Mouse (Mus musculus): ENCODE data around the gene Psmg4.
A peak's percentile ranks its signal among the peaks of the same experiment; 100 is the strongest.

Gene Psmg4

GRCm38 (mm10) chr13:34148767-34149392 is 13.9 kb upstream of the Psmg4 start:
- DNase-seq (ENCODE audit: low spot score): no peak

GRCm38 (mm10) chr13:34149463-34150176 is 13.1 kb upstream of the Psmg4 start:
- DNase-seq (ENCODE audit: low spot score): no peak

- no peak for DNase-seq (ENCODE audit: low spot score)
Observed at GRCm38 (mm10) chr13:34150271-34151027, 12.3 kb upstream of the Psmg4 start.

GRCm38 (mm10) chr13:34151425-34151824 is 11.3 kb upstream of the Psmg4 start:
- DNase-seq (ENCODE audit: low spot score): no peak

GRCm38 (mm10) chr13:34152695-34153094 is 10.1 kb upstream of the Psmg4 start:
- no peak for DNase-seq (ENCODE audit: low spot score)

- DNase-seq (ENCODE audit: low spot score): no peak
Observed at GRCm38 (mm10) chr13:34153254-34154011, 9.3 kb upstream of the Psmg4 start.

GRCm38 (mm10) chr13:34154217-34154930 is 8.4 kb upstream of the Psmg4 start:
- DNase-seq (ENCODE audit: low spot score): peak; percentile 71

GRCm38 (mm10) chr13:34154931-34155272 is 7.9 kb upstream of the Psmg4 start:
- peak; percentile 69 for DNase-seq (ENCODE audit: low spot score)

- no peak for DNase-seq (ENCODE audit: low spot score)
Observed at GRCm38 (mm10) chr13:34156133-34156839, 6.5 kb upstream of the Psmg4 start.

- DNase-seq (ENCODE audit: low spot score): no peak
Observed at GRCm38 (mm10) chr13:34156840-34157185, 6.0 kb upstream of the Psmg4 start.

- DNase-seq (ENCODE audit: low spot score): no peak
Observed at GRCm38 (mm10) chr13:34157596-34158157, 5.1 kb upstream of the Psmg4 start.

GRCm38 (mm10) chr13:34159926-34160325 is 2.8 kb upstream of the Psmg4 start:
- DNase-seq (ENCODE audit: low spot score): no peak

GRCm38 (mm10) chr13:34163304-34163975 is 676 bp downstream of the Psmg4 start:
- no peak for DNase-seq (ENCODE audit: low spot score)

- DNase-seq (ENCODE audit: low spot score): no peak
Observed at GRCm38 (mm10) chr13:34174025-34174424, 11.3 kb downstream of the Psmg4 start.

GRCm38 (mm10) chr13:34181624-34182023 is 18.9 kb downstream of the Psmg4 start:
- no peak for DNase-seq (ENCODE audit: low spot score)

- DNase-seq (ENCODE audit: low spot score): no peak
Observed at GRCm38 (mm10) chr13:34185371-34185770, 22.6 kb downstream of the Psmg4 start.

GRCm38 (mm10) chr13:34187571-34187970 is 24.8 kb downstream of the Psmg4 start:
- DNase-seq (ENCODE audit: low spot score): peak; percentile 45

GRCm38 (mm10) chr13:34192414-34193191 is 29.8 kb downstream of the Psmg4 start:
- no peak for DNase-seq (ENCODE audit: low spot score)

GRCm38 (mm10) chr13:34193384-34193783 is 30.6 kb downstream of the Psmg4 start:
- no peak for DNase-seq (ENCODE audit: low spot score)
